Mouse (Mus musculus): ENCODE results near the gene Usp7. TPM values are rescaled to one million over a fixed set of nuclear protein-coding genes. Genes with fewer than 3 reads are reported as not detected.
A peak's percentile ranks its signal among the peaks of the same experiment; 100 is the strongest.

The Usp7 gene
- polyA plus RNA-seq, 1 experiment: 94.8 TPM

DNA sequence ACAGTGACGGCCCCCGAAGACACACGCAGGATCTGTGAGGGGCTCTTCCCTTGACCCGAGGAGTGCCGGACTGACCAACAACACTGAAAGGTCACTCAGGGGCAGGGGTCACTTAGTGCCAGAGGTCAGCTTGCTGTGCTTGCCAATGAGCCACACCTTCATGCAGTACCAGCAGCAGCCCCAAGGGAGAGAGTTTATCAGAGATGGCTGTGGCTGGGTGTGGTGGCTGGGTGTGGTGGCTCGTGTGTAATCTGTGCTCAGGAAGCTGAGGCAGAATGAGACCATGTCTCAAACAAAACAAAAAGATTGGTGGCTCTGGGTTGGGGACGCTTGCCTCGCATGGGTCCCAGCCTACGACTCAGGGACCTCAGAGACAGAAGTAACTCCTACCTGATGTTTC is 136.5 kb downstream of the Usp7 start:
- Histone ChIP-seq H3K27ac (ENCODE audit: control insufficient read depth, insufficient read depth, low read length) (no peak overlapping the region), H3K27me3 (ENCODE audit: control insufficient read depth, insufficient read depth, low read length) (no peaks in the 10 kb centered on the region), H3K4me1 (replicated peaks; ENCODE audit: control insufficient read depth, insufficient read depth, low read length) (no peaks in the 10 kb centered on the region), H3K4me3 (ENCODE audit: control insufficient read depth, insufficient read depth, low read length) (no peak overlapping the region), H3K36me3 (ENCODE audit: control insufficient read depth, insufficient read depth, low read length) (peaks cover 36% of the 10 kb centered on the region)
- WGBS: 93% methylated on average over 9 of the region's 9 CpGs
- TF ChIP-seq CTCF (IDR thresholded peaks at IDR 0.05; ENCODE audit: borderline replicate concordance, control insufficient read depth, extremely low read depth, insufficient read depth, low read length, poor library complexity): 0 out of 2 replicates have a peak, but pooled peaks have one; percentile 24
- no peak for TF ChIP-seq POLR2A (IDR thresholded peaks at IDR 0.05; ENCODE audit: control insufficient read depth, extremely low read depth, insufficient read depth, low read length, poor library complexity)
- DNase-seq: no peak

DNA sequence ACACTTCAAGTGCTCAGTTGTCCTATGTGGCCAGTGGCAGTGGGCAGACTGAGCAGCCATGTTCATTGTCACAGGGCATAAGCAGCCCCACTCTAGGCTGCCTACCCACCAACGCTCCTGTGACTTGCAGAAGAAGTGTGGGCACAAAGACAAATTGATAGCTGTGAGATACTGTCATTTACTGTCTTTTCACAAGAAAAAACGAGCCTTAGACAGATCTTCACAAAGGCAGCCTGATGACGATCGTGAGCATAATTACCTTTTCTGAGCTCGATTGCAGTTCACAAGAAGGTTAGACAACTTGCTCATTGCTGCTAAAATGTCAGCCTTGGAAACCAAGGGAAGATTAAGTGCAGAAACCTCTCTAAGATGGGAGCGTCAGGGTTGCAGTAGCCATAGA is 137.0 kb downstream of the Usp7 start:
- TF ChIP-seq POLR2A (IDR thresholded peaks at IDR 0.05; ENCODE audit: control insufficient read depth, extremely low read depth, insufficient read depth, low read length, poor library complexity): no peak
- TF ChIP-seq CTCF (IDR thresholded peaks at IDR 0.05; ENCODE audit: borderline replicate concordance, control insufficient read depth, extremely low read depth, insufficient read depth, low read length, poor library complexity): no peak
- H3K4me1 ChIP-seq (replicated peaks; ENCODE audit: control insufficient read depth, insufficient read depth, low read length): no peaks in the 10 kb centered on the region
- no peak for DNase-seq
- 97% methylated on average over 6 of the region's 6 CpGs for WGBS
- no peak overlapping the region for H3K4me3 ChIP-seq (ENCODE audit: control insufficient read depth, insufficient read depth, low read length)
- no peak overlapping the region for H3K27ac ChIP-seq (ENCODE audit: control insufficient read depth, insufficient read depth, low read length)
- peaks cover 36% of the 10 kb centered on the region for H3K36me3 ChIP-seq (ENCODE audit: control insufficient read depth, insufficient read depth, low read length)
- no peaks in the 10 kb centered on the region for H3K27me3 ChIP-seq (ENCODE audit: control insufficient read depth, insufficient read depth, low read length)

DNA sequence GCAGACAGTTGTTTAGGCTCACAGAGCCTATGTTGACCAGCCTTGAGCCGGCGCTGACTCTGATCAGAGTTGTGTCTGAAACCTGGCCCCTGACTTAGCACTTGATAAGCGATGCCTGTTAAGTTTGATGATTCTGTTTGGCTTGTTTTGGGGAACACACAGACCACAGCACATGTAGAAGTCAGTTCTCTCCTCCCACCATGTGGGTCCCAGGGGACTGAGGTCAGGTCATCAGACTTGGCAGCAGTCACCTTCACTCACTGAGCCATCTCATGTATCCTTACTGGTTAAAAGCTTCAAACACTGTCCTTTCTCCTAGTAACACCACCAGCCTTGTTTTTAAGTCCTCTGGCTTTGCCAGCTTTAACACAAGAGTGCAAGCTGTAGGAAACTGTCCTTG is 142.1 kb downstream of the Usp7 start:
- WGBS: 92% methylated on average over 3 of the region's 3 CpGs
- Histone ChIP-seq H3K36me3 (ENCODE audit: control insufficient read depth, insufficient read depth, low read length) (peaks cover 56% of the 10 kb centered on the region), H3K4me3 (ENCODE audit: control insufficient read depth, insufficient read depth, low read length) (no peak overlapping the region), H3K27ac (ENCODE audit: control insufficient read depth, insufficient read depth, low read length) (no peak overlapping the region), H3K4me1 (replicated peaks; ENCODE audit: control insufficient read depth, insufficient read depth, low read length) (no peaks in the 10 kb centered on the region), H3K27me3 (ENCODE audit: control insufficient read depth, insufficient read depth, low read length) (no peaks in the 10 kb centered on the region)
- DNase-seq: no peak
- TF ChIP-seq CTCF (IDR thresholded peaks at IDR 0.05; ENCODE audit: borderline replicate concordance, control insufficient read depth, extremely low read depth, insufficient read depth, low read length, poor library complexity): no peak
- no peak for TF ChIP-seq POLR2A (IDR thresholded peaks at IDR 0.05; ENCODE audit: control insufficient read depth, extremely low read depth, insufficient read depth, low read length, poor library complexity)

DNA sequence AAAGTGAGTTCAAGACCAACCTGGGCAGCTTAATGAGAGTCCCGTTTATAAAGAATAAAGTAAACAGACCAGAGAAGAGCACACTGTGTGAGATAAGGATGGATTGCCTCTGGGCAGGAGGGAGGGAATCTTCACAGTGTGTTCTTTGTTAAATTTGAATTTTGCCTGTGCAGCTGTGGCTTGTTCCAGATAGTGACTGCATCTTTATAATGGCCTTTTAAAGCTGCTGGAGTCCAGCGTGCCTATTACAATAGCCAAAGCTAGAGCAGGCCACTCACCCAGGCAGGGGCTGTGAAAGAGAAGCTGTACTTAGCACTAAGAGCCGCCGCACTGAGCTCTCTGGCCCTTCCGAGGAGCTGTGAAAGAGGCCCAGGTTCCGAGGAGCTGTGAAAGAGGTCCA is 146.6 kb downstream of the Usp7 start:
- Histone ChIP-seq H3K4me3 (ENCODE audit: control insufficient read depth, insufficient read depth, low read length) (no peak overlapping the region), H3K27me3 (ENCODE audit: control insufficient read depth, insufficient read depth, low read length) (no peaks in the 10 kb centered on the region), H3K4me1 (replicated peaks; ENCODE audit: control insufficient read depth, insufficient read depth, low read length) (no peaks in the 10 kb centered on the region), H3K27ac (ENCODE audit: control insufficient read depth, insufficient read depth, low read length) (no peak overlapping the region), H3K36me3 (ENCODE audit: control insufficient read depth, insufficient read depth, low read length) (peaks cover 65% of the 10 kb centered on the region)
- DNase-seq: no peak
- TF ChIP-seq POLR2A (IDR thresholded peaks at IDR 0.05; ENCODE audit: control insufficient read depth, extremely low read depth, insufficient read depth, low read length, poor library complexity): no peak
- TF ChIP-seq CTCF (IDR thresholded peaks at IDR 0.05; ENCODE audit: borderline replicate concordance, control insufficient read depth, extremely low read depth, insufficient read depth, low read length, poor library complexity): no peak
- 97% methylated on average over 6 of the region's 6 CpGs for WGBS

DNA sequence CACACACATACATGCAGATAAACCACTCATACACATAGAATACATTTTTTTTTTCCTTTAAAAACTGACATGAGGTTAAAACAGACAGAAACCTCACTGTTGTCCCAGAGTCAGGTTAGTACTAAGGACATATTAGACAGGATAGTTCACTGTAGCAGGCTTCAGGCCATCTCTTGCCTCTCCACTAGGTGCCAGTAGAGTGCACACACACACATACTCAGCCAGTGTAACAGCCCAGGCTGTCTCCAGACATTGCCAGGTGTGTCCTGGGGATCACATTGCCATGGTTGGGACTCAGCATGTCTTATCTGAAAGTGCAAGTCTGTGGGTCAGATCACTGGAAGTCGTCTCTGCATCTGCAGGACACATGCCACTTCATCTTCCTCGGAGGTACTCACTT is 148.3 kb downstream of the Usp7 start:
- Histone ChIP-seq H3K4me1 (replicated peaks; ENCODE audit: control insufficient read depth, insufficient read depth, low read length) (peaks cover 5% of the 10 kb centered on the region; the same call in 1 of the 2 replicates), H3K4me3 (ENCODE audit: control insufficient read depth, insufficient read depth, low read length) (no peak overlapping the region), H3K27ac (ENCODE audit: control insufficient read depth, insufficient read depth, low read length) (no peak overlapping the region), H3K36me3 (ENCODE audit: control insufficient read depth, insufficient read depth, low read length) (peaks cover 55% of the 10 kb centered on the region), H3K27me3 (ENCODE audit: control insufficient read depth, insufficient read depth, low read length) (no peaks in the 10 kb centered on the region)
- DNase-seq: peak; percentile 61
- 82% methylated on average over 2 of the region's 2 CpGs for WGBS
- peak; percentile 27; the same call in 1 of the 2 replicates for TF ChIP-seq CTCF (IDR thresholded peaks at IDR 0.05; ENCODE audit: borderline replicate concordance, control insufficient read depth, extremely low read depth, insufficient read depth, low read length, poor library complexity)
- TF ChIP-seq POLR2A (IDR thresholded peaks at IDR 0.05; ENCODE audit: control insufficient read depth, extremely low read depth, insufficient read depth, low read length, poor library complexity): no peak

Other genes with a start within 250 kb of the Usp7 start
- 110 and 116 TPM in 2 replicates for gene Pmm2, start 154.6 kb downstream of the Usp7 start, polyA plus RNA-seq (2012; rRNA removed)
- gene Tmem186, start 154.6 kb downstream of the Usp7 start, polyA plus RNA-seq (2012; rRNA removed): 18.5 and 20.8 TPM in 2 replicates
- 42.0 and 47.4 TPM in 2 replicates for gene Carhsp1, start 120.2 kb downstream of the Usp7 start, polyA plus RNA-seq (2012; rRNA removed)
- 1.1 TPM in 1 of 2 replicates, not detected in the other for gene Gm5767, start 111.5 kb downstream of the Usp7 start, polyA plus RNA-seq (2012; rRNA removed)
- 28.4 and 29.5 TPM in 2 replicates for gene 1810013L24Rik, start 37.8 kb upstream of the Usp7 start, polyA plus RNA-seq (2012; rRNA removed)